Mouse (Mus musculus): ENCODE results near the gene Terb2. TPM values are rescaled to one million over a fixed set of nuclear protein-coding genes. Genes with fewer than 3 reads are reported as not detected.
A peak's percentile ranks its signal among the peaks of the same experiment; 100 is the strongest.

Terb2 gene
- polyA plus RNA-seq, 1 experiment from 2014 or later, result not detected

GRCm38 (mm10) chr2:122231616-122232015 lies 45.5 kb downstream of the Terb2 start:
- Histone ChIP-seq H3K4me3 (ENCODE audit: low read depth, low read length) (no peak overlapping the region), H3K36me3 (ENCODE audit: control insufficient read depth, insufficient read depth, low read length) (no peaks in the 10 kb centered on the region), H3K9me3 (ENCODE audit: control insufficient read depth, low read length) (no peaks in the 10 kb centered on the region), H3K9ac (ENCODE audit: low read length) (no peak overlapping the region), H3K27ac (ENCODE audit: low read depth) (no peak overlapping the region), H3K4me2 (ENCODE audit: low read length) (no peak overlapping the region), H3K4me1 (replicated peaks; ENCODE audit: control insufficient read depth, insufficient read depth, low read length) (peaks cover 4% of the 10 kb centered on the region; the same call in 1 of the 2 replicates), H3K27me3 (replicated peaks; ENCODE audit: control insufficient read depth, insufficient read depth, low read length) (no peaks in the 10 kb centered on the region)
- DNase-seq (ENCODE audit: low spot score) (no peak), ATAC-seq (replicated peaks; ENCODE audit: low FRiP score, low TSS enrichment, low read depth) (no peak)
- WGBS, result 91% methylated on average over 9 of the region's 9 CpGs

GRCm38 (mm10) chr2:122233341-122233740 lies 47.3 kb downstream of the Terb2 start:
- H3K27me3 ChIP-seq (replicated peaks; ENCODE audit: control insufficient read depth, insufficient read depth, low read length), result no peaks in the 10 kb centered on the region
- ATAC-seq (replicated peaks; ENCODE audit: low FRiP score, low TSS enrichment, low read depth), result no peak
- no peak overlapping the region for H3K4me3 ChIP-seq (ENCODE audit: low read depth, low read length)
- peaks cover 4% of the 10 kb centered on the region; the same call in 1 of the 2 replicates for H3K4me1 ChIP-seq (replicated peaks; ENCODE audit: control insufficient read depth, insufficient read depth, low read length)
- H3K9me3 ChIP-seq (ENCODE audit: control insufficient read depth, low read length), result no peaks in the 10 kb centered on the region
- H3K36me3 ChIP-seq (ENCODE audit: control insufficient read depth, insufficient read depth, low read length), result no peaks in the 10 kb centered on the region
- H3K9ac ChIP-seq (ENCODE audit: low read length), result no peak overlapping the region
- H3K4me2 ChIP-seq (ENCODE audit: low read length), result no peak overlapping the region
- WGBS, result 60% methylated on average over 5 of the region's 5 CpGs
- no peak for DNase-seq (ENCODE audit: low spot score)
- no peak overlapping the region for H3K27ac ChIP-seq (ENCODE audit: low read depth)

GRCm38 (mm10) chr2:122233759-122234557 lies 47.9 kb downstream of the Terb2 start:
- peak overlapping the region; percentile 60 for H3K4me3 ChIP-seq (ENCODE audit: low read depth, low read length)
- no peaks in the 10 kb centered on the region for H3K36me3 ChIP-seq (ENCODE audit: control insufficient read depth, insufficient read depth, low read length)
- peak overlapping the region; percentile 50 for H3K9ac ChIP-seq (ENCODE audit: low read length)
- H3K4me2 ChIP-seq (ENCODE audit: low read length), result peak overlapping the region; percentile 59
- no peaks in the 10 kb centered on the region for H3K9me3 ChIP-seq (ENCODE audit: control insufficient read depth, low read length)
- no peaks in the 10 kb centered on the region for H3K27me3 ChIP-seq (replicated peaks; ENCODE audit: control insufficient read depth, insufficient read depth, low read length)
- DNase-seq (ENCODE audit: low spot score) (no peak), ATAC-seq (replicated peaks; ENCODE audit: low FRiP score, low TSS enrichment, low read depth) (peak; percentile 30)
- H3K27ac ChIP-seq (ENCODE audit: low read depth), result peak overlapping the region; percentile 54
- 7% methylated on average over 26 of the region's 26 CpGs for WGBS
- peaks cover 4% of the 10 kb centered on the region; the same call in 1 of the 2 replicates for H3K4me1 ChIP-seq (replicated peaks; ENCODE audit: control insufficient read depth, insufficient read depth, low read length)

- Histone ChIP-seq H3K4me3 (ENCODE audit: low read depth, low read length) (peak within 1 kb of the TSS; percentile 60), H3K27ac (ENCODE audit: low read depth) (peak within 1 kb of the TSS; percentile 54)
- peak; percentile 92 for ATAC-seq (replicated peaks; ENCODE audit: low FRiP score, low TSS enrichment, low read depth)
These were observed 48.7 kb downstream of the Terb2 start, which contains the start of gene Sord for GRCm38 (mm10) chr2:122234611-122235288. Gene Sord (plus strand): TSS chr2:122234749.

GRCm38 (mm10) chr2:122235425-122235824 lies 49.4 kb downstream of the Terb2 start:
- peaks cover 4% of the 10 kb centered on the region; the same call in 1 of the 2 replicates for H3K4me1 ChIP-seq (replicated peaks; ENCODE audit: control insufficient read depth, insufficient read depth, low read length)
- H3K9ac ChIP-seq (ENCODE audit: low read length), result no peak overlapping the region; the same call in 1 of the 2 replicates
- no peak for DNase-seq (ENCODE audit: low spot score)
- no peak for ATAC-seq (replicated peaks; ENCODE audit: low FRiP score, low TSS enrichment, low read depth)
- whole genome bisulfite sequencing, result 89% methylated on average over 2 of the region's 2 CpGs
- no peaks in the 10 kb centered on the region for H3K27me3 ChIP-seq (replicated peaks; ENCODE audit: control insufficient read depth, insufficient read depth, low read length)
- no peaks in the 10 kb centered on the region for H3K9me3 ChIP-seq (ENCODE audit: control insufficient read depth, low read length)
- H3K36me3 ChIP-seq (ENCODE audit: control insufficient read depth, insufficient read depth, low read length), result no peaks in the 10 kb centered on the region
- H3K4me3 ChIP-seq (ENCODE audit: low read depth, low read length), result peak overlapping the region; percentile 60
- peak overlapping the region; percentile 59 for H3K4me2 ChIP-seq (ENCODE audit: low read length)
- H3K27ac ChIP-seq (ENCODE audit: low read depth), result no peak overlapping the region

More at GRCm38 (mm10) chr2:122234611-122235288, 48.7 kb downstream of the Terb2 start, which contains the start of gene Sord:
- Histone ChIP-seq H3K27me3 (replicated peaks; ENCODE audit: control insufficient read depth, insufficient read depth, low read length) (no peaks in the 10 kb centered on the region), H3K4me1 (replicated peaks; ENCODE audit: control insufficient read depth, insufficient read depth, low read length) (peaks cover 4% of the 10 kb centered on the region; the same call in 1 of the 2 replicates), H3K9ac (ENCODE audit: low read length) (peak within 1 kb of the TSS; percentile 53), H3K9me3 (ENCODE audit: control insufficient read depth, low read length) (no peaks in the 10 kb centered on the region), H3K4me2 (ENCODE audit: low read length) (peak within 1 kb of the TSS; percentile 59), H3K36me3 (ENCODE audit: control insufficient read depth, insufficient read depth, low read length) (no peaks in the 10 kb centered on the region)
- under 1% methylated on average over 35 of the region's 35 CpGs for WGBS
- DNase-seq (ENCODE audit: low spot score), result peak; percentile 93

- Histone ChIP-seq H3K9ac (ENCODE audit: low read length) (no peak overlapping the region), H3K4me1 (replicated peaks; ENCODE audit: control insufficient read depth, insufficient read depth, low read length) (peaks cover 4% of the 10 kb centered on the region; the same call in 1 of the 2 replicates), H3K36me3 (ENCODE audit: control insufficient read depth, insufficient read depth, low read length) (no peaks in the 10 kb centered on the region), H3K27me3 (replicated peaks; ENCODE audit: control insufficient read depth, insufficient read depth, low read length) (no peaks in the 10 kb centered on the region), H3K9me3 (ENCODE audit: control insufficient read depth, low read length) (no peaks in the 10 kb centered on the region), H3K4me3 (ENCODE audit: low read depth, low read length) (no peak overlapping the region), H3K27ac (ENCODE audit: low read depth) (no peak overlapping the region), H3K4me2 (ENCODE audit: low read length) (no peak overlapping the region)
- DNase-seq (ENCODE audit: low spot score) (no peak), ATAC-seq (replicated peaks; ENCODE audit: low FRiP score, low TSS enrichment, low read depth) (no peak)
These were observed 50.2 kb downstream of the Terb2 start for GRCm38 (mm10) chr2:122236321-122236720.

- Histone ChIP-seq H3K4me1 (replicated peaks; ENCODE audit: control insufficient read depth, insufficient read depth, low read length) (peaks cover 4% of the 10 kb centered on the region; the same call in 1 of the 2 replicates), H3K9me3 (ENCODE audit: control insufficient read depth, low read length) (no peaks in the 10 kb centered on the region), H3K27ac (ENCODE audit: low read depth) (no peak overlapping the region), H3K9ac (ENCODE audit: low read length) (no peak overlapping the region), H3K4me2 (ENCODE audit: low read length) (no peak overlapping the region), H3K4me3 (ENCODE audit: low read depth, low read length) (no peak overlapping the region), H3K27me3 (replicated peaks; ENCODE audit: control insufficient read depth, insufficient read depth, low read length) (no peaks in the 10 kb centered on the region), H3K36me3 (ENCODE audit: control insufficient read depth, insufficient read depth, low read length) (no peaks in the 10 kb centered on the region)
- 90% methylated on average over 2 of the region's 2 CpGs for WGBS
- no peak for ATAC-seq (replicated peaks; ENCODE audit: low FRiP score, low TSS enrichment, low read depth)
- DNase-seq (ENCODE audit: low spot score), result no peak
These were observed 51.9 kb downstream of the Terb2 start for GRCm38 (mm10) chr2:122237891-122238470.

GRCm38 (mm10) chr2:122240735-122241134 lies 54.7 kb downstream of the Terb2 start:
- Histone ChIP-seq H3K27ac (ENCODE audit: low read depth) (no peak overlapping the region), H3K9me3 (ENCODE audit: control insufficient read depth, low read length) (no peaks in the 10 kb centered on the region), H3K9ac (ENCODE audit: low read length) (no peak overlapping the region), H3K4me1 (replicated peaks; ENCODE audit: control insufficient read depth, insufficient read depth, low read length) (no peaks in the 10 kb centered on the region), H3K4me3 (ENCODE audit: low read depth, low read length) (no peak overlapping the region), H3K36me3 (ENCODE audit: control insufficient read depth, insufficient read depth, low read length) (no peaks in the 10 kb centered on the region), H3K4me2 (ENCODE audit: low read length) (no peak overlapping the region), H3K27me3 (replicated peaks; ENCODE audit: control insufficient read depth, insufficient read depth, low read length) (no peaks in the 10 kb centered on the region)
- ATAC-seq (replicated peaks; ENCODE audit: low FRiP score, low TSS enrichment, low read depth) (no peak), DNase-seq (ENCODE audit: low spot score) (no peak)

Measured in intestine, embryonic 14.5 days (tissue).